Mouse (Mus musculus): ENCODE measurements around the gene Gm49358. TPM values are rescaled to one million over a fixed set of nuclear protein-coding genes. Genes with fewer than 3 reads are reported as not detected.

Gm49358 gene
- total RNA-seq, 2 experiments from 2014 or later: 21.2 to 29.7 TPM

DNA sequence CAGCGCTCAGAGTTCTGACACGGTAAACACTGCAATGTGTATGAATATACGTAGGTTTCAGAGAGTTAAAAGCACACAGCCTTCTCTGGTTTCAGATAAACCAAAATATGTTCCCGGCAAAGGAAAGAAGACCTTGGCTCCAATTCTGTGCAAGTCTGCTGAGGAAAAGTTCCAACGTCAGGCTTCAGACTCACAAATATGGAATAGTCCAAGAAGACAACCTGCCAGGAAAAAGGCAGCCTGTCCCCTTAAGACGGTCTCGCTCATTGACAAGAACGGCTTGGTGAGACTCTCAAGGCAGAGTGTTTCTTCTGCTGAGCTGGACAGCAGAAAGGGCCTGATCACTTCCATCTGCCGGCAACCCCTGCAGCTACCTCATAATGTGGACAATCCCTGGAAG, 12.5 kb downstream of the Gm49358 start:
- intact Hi-C loops (cut with DNase I): no loop called here
- no peak for DNase-seq (ENCODE audit: low spot score in 2 of 2)

- intact Hi-C loops (cut with DNase I): loop anchor here (1.0 to 2.0 kb wide), 2 partner anchors 43 to 71 kb away; no protein-coding TSS in a partner anchor
- DNase-seq (ENCODE audit: low spot score in 2 of 2): no peak
Measured at GRCm38 (mm10) chr10:86777614-86778319, 14.0 kb downstream of the Gm49358 start.

- peak; percentile 90 to 96 for DNase-seq (ENCODE audit: low spot score in 2 of 2)
- intact Hi-C loops (cut with DNase I): loop anchor here (1.0 to 2.0 kb wide), 2 partner anchors 42 to 72 kb away; no protein-coding TSS in a partner anchor
Measured at GRCm38 (mm10) chr10:86778398-86779116, 14.8 kb downstream of the Gm49358 start, which contains the start of gene Nt5dc3. Nt5dc3 (plus strand) TSS chr10:86779005.

DNA sequence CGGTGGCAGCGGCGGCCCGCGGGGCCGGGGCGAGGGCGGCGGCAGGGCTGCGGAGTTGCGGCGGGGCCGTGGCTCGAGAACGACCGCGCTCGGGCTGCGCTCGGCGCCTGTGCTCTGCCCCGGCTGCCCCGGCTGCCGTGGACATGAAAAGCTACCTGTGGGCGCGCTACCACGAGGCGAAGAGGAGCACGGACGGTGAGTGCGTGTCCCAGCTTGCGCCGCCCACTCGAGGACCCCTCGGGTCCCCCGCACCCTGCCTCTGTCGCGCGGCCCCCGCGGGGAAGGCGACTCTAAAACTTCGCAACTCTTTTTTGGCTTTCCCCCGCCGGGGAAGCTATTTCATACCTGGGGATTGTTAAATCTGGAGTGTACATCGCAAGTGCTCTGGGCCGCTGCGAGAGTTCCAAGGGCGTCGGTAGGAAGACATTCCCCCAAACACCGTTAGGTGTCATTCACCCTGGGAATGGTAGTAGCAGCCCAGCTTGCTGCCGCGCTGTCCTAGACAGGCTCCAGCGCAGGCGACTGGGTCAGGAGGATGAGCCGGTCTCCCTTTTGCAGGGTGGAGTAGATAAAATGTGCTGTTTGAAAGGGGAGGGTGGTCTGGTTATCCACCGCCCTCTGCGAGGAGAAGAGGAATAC, 15.5 kb downstream of the Gm49358 start:
- peak in 1 of 2 experiments; percentile 32 for DNase-seq (ENCODE audit: low spot score in 2 of 2)
- intact Hi-C loops (cut with DNase I): loop anchor here (2.0 kb wide), 1 partner anchor 42 kb away; no protein-coding TSS in a partner anchor

DNA sequence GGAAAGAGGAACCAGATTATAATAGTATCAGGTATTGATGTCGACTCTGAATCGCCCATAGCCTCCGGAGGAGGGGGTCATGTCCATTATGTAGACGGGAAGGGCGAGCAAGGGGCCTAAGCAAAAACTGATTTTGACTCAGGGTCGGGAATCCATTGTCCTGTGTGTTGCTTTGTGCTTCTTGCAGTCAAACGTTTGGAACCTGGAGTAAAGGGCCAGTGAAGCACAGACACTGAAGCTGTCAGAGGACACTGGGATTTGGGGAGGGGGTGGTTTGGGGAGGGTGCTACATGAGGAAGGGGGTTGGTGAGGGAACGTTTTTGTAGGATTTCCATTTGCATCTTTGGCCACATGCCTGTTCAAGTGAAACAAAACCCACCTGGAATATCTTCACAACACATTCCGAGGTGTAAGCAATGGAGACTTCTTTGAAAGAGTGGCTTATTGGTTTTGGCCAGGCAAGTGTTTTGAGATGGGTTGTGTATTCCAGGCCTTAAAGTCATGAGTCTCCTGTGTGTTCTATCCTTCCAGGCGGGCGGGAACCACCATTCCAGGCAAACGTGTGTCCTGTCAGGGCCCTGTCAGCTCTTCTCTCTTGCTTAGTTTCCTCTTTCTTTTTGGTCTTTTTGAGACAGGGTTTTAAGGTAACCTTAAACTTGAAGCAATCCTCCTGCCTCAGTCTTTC, 16.2 kb downstream of the Gm49358 start:
- intact Hi-C loops (cut with DNase I): loop anchor here (2.0 kb wide), 1 partner anchor 41 kb away; no protein-coding TSS in a partner anchor
- DNase-seq (ENCODE audit: low spot score in 2 of 2): no peak

DNA sequence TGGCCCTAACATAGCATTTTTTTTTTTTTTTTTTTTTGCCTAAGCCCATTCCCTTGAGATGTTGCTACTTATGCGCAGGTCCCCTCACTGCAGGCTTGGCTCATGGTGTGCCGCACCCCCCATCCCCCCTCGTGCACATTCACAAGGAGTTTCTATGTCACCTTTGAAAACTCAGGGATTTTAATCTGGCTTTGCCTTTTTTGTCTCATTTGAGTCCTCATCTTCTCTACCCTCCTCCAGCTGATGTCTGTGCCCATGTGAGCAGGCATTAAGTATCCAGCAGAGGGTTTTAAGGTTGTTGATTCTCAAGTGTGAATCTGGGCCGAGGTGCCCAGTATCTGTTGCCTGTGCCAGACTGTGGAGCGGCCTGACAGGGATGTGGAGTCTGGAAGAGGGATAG, 17.9 kb downstream of the Gm49358 start:
- intact Hi-C loops (cut with DNase I): no loop called here
- DNase-seq (ENCODE audit: low spot score in 2 of 2): no peak

DNA sequence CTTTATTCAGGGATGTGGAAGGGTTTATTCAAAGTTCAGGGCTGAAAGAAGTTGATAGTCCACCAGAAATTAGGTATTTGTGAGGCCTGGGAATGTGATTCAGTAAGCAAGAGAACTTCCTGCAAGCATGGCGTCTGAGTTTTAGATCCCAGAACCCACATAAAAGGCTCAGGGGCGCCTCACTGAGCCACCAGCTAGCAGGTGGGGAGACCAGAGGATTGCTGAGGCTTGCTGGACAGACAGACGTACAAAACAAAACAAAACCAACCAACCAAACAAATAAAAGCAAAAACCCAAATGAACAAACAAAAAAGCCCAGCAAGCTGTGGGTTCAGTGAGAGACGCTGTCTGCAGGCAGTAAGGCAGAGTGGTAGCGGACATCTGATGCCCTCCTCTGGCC, 18.9 kb downstream of the Gm49358 start:
- DNase-seq (ENCODE audit: low spot score in 2 of 2): no peak
- intact Hi-C loops (cut with DNase I): no loop called here

GRCm38 (mm10) chr10:86783561-86783960, 19.8 kb downstream of the Gm49358 start:
- intact Hi-C loops (cut with DNase I): no loop called here
- no peak for DNase-seq (ENCODE audit: low spot score in 2 of 2)

DNA sequence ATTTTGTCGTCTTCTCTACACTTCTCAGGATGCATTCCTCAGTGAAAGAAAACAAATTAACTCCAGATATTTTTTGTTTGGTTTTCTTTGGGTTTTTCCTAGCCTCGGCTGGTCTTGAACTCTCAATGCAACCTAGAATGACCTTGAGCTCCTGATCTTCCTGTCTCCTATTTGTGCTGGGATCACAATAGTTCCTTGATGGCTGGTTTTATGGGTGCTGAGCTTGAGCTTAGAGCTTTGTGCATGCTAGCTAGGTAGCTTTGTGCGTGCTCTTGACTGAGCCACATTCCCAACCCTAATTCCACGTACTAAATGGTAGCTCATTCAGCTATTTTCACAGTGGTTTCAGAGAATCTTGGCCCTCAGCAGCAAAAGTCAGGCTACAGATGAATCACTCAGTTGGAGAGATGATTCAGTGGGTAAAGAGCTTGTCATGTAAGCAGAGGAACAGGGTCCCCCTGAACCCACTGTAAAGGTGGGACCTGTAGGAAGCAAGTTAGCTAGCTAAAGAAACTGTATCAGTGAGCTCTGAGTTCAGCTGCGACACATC, 20.4 kb downstream of the Gm49358 start:
- intact Hi-C loops (cut with DNase I): no loop called here
- DNase-seq (ENCODE audit: low spot score in 2 of 2): no peak

- intact Hi-C loops (cut with DNase I): no loop called here
- DNase-seq (ENCODE audit: low spot score in 2 of 2): no peak
Measured at GRCm38 (mm10) chr10:86785396-86785795, 21.6 kb downstream of the Gm49358 start.

GRCm38 (mm10) chr10:86786083-86786482, 22.3 kb downstream of the Gm49358 start:
- intact Hi-C loops (cut with DNase I): no loop called here
- no peak for DNase-seq (ENCODE audit: low spot score in 2 of 2)

DNA sequence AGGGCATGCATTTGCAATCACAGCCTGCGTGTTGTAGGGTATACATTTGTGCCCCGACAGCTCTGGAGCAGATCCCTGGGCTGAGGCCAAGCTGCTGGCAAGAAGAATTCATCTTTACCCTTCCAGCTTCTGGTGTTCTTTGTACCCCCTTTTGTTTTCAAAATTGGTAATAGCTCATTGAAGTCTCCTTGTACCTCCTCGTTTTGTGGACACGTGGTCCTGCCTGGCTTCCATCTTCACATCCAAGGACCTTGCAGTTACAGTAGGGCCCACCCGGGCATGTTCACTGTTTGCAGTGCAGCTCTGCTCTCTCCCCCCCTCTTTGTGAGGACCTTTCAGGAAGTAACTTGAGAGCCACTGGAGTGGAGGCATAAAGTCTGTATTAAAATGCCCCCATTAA, 24.4 kb downstream of the Gm49358 start:
- intact Hi-C loops (cut with DNase I): no loop called here
- DNase-seq (ENCODE audit: low spot score in 2 of 2): no peak

DNA sequence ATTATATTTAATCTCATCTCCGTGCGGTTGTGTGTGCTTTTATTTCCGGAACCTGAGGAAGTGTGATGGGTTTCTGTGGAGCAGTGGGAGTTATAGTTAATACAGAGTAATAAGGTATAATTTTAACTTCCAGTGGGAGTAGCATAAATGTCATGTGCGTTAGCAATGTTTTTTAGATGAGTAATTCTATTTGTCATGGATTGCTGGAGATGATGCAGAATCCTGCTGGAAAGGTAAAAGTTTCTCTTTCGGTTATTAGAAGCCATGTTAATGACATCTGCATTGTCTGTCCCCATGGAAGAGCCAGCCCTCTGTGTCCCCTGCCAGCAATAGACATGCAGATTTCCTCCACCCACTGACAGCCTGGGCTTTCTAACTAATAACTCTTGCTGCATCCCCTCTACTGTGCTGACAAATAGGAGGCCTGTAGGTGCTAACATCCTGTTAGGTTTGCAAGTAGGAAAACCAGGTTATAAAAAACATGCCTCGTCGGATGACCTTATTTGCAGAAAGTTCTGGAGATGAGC, 25.4 kb downstream of the Gm49358 start:
- intact Hi-C loops (cut with DNase I): no loop called here
- peak in 1 of 2 experiments; percentile 33 for DNase-seq (ENCODE audit: low spot score in 2 of 2)

- intact Hi-C loops (cut with DNase I): no loop called here
- DNase-seq (ENCODE audit: low spot score in 2 of 2): no peak
Measured at GRCm38 (mm10) chr10:86791507-86792184, 27.9 kb downstream of the Gm49358 start.

- no peak for DNase-seq (ENCODE audit: low spot score in 2 of 2)
Measured at GRCm38 (mm10) chr10:86793509-86793951, 29.8 kb downstream of the Gm49358 start.

DNA sequence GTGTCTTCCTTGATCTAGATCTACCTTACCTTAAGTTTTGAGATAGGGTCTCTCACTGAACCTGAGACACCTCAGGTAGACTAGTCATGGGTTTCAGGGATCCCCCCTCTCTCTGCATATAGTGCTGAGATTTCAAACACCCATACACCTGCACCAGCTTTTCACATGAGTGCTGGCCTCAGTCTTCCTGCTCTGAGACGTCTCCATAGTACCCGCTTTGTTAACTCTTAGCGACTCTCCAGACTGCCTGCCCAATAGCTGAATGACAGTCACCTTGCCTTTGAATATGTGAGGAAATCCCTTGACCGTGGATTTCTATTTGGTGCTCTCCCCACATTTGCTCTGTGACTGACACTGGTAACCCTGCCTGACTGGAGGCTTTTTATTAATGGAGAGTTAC, 30.4 kb downstream of the Gm49358 start:
- DNase-seq (ENCODE audit: low spot score in 2 of 2): no peak
- intact Hi-C loops (cut with DNase I): no loop called here

More at GRCm38 (mm10) chr10:86793509-86793951, 29.8 kb downstream of the Gm49358 start:
- intact Hi-C loops (cut with DNase I): no loop called here

DNA sequence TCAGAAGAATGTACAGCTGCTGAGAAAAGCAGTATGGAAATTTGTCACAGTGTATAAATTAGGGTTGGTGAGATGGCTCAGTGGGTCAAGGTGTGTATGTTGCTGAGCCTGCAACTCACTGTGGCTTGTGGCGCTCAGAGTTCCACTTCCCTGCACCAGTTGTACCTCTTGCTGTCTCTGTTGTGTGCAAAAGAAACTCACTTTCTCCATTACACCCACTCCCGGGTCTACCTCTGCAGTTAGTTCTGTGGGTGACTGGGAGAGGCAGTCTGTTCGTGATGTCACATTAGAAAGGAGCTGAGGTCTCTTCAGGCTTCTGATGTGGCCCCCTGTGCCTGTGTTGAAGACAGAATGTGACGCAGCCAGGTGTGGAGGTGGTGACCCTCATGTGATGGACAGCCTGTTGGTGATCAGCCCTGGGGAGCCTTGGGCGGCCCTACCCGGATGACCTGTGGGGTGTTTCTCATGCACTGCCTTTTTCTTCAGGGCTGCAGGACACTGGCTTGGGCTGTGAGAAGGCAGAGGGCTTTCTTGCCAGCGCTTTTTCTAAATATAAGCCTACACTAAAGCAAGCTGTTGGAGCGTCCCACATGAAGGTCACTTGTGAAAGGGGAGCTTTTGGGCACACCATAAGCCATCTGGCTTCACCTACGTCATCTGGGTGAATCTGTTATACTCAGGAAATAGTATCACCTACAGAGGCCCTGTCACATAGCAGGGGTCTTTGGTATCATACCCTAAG, 31.2 kb downstream of the Gm49358 start:
- peak in 1 of 2 experiments; percentile 74 for DNase-seq (ENCODE audit: low spot score in 2 of 2)
- intact Hi-C loops (cut with DNase I): no loop called here
